Mouse (Mus musculus) thymus, postnatal 25 days (tissue): ENCODE measurements at regions not wholly inside any gene's neighbourhood (a gene's known extent, or its start where the extent isn't known, plus 50 kb on each side); places are given as distances from the start of the nearest gene placed in this dataset.
A peak's percentile ranks its signal among the peaks of the same experiment; 100 is the strongest.

ENCODE experiments used
- DNase-seq: peaks from one replicate; pipeline ENCODE4 v3.0.0; 2022

GRCm38 (mm10) chr3:143574035-143574864 lies 630.8 kb downstream of the Lmo4 start:
- DNase-seq, result no peak

DNA sequence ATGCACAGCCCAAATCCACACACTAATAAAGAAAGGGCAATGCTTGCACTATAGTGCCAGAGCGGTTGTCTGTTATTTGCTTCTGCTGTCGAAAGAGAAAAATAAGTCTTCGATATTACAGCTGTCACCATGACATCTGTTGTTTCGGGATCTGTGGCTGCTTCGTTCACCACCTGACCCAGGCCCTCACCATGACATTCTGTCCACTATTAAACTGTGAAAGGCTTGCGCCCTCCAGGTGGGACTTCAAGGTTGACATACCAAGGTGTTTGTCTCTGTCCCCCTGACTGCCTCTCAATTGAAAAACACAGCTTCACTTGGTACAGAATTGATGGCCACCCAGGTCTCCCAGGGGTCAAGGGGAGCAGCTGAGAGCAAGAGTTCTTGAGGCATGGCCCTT lies 635.1 kb downstream of the Lmo4 start:
- no peak for DNase-seq

GRCm38 (mm10) chr3:143565067-143565466 lies 640.0 kb downstream of the Lmo4 start:
- no peak for DNase-seq

- no peak for DNase-seq
Observed at GRCm38 (mm10) chr3:143542811-143543210, 661.0 kb upstream of the Pkn2 start.

DNA sequence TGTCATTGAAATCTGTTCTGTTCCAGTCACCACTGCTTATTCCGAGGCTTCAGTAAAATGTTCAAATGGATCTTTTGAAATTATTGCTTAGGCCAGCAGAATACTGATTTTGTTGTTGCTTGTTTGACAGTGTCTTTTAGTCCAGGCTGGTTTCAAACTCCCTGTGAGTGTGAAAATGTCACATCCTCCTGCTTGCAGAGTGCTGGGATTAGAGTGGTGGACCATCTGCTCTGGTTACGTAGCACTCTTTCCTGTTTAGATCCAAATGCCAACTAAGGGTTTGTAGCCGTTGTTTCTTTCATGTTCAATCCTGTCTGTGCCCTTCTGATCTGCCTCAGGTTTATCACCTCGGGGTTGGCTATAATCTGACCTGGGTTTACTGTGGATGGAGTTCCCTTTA lies 646.2 kb upstream of the Pkn2 start:
- DNase-seq, result no peak

DNA sequence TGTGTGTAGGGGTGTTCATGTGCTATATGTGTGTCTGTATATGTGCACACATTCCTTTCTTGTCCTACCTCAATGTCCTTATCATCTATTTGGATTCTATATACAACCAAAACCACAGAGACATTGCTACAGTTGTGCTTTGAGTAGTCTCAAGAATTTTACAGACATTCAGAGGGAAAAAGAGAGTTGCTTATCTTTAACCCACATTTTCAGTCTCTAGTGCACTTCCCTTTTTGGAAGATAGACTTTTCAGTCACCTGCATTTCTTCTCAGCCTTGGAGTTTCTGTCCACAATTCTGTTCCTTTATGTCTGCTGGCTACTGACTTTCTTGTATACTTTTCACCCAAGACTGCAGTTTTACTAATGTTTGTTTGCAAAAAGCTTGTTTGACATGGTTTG lies 645.5 kb upstream of the Pkn2 start:
- no peak for DNase-seq

DNA sequence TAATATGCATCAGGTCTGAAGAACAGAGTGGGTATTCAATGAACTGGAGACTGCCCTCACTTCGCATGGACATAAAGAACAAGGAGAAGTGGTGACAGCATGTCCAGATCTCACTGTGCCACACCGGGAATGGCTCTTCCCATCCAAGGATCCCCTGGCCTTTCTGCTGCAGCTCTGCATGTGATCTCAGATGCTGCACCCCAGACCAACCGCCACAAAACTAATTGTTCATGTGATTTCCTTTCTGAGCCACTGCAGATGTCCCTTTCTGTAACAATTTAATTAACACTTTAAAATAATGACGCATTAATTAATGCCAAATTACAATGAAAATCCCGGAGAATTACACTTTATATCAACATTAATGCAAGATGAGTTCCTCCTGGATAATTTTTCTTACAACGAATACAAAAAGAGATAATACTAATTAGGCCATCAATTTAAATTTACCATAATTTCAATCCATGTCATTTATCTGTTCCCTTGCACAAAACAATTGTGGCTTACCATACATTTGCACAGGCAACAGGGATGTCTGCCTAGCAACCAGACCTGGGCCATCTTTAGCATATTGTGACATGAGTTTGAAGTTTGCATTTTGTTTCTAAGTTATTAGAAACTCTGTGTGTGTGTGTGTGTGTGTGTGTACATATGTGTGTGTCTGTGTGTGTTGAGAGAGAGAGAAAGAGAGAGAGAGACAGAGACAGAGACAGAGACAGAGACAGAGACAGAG lies 630.9 kb upstream of the Pkn2 start:
- DNase-seq, result no peak

DNA sequence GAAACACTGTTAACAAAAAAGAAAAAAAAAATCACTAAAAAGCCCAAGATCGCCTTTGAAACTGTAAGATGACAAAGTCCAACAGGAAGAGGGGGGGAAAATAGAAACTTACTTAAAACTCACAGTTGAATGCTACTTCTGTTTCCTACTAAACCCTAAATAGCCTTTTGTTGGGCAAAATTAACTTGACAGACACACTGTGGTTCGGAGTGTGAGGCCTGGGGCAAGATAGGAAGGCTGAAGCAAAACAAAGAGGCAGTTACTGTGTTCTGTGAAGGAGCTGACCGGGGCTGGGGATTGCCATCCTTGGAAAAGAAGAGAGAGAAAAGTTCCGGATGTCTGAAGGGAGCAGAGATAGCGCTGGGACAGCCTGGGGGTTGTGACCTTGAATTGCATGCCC lies 627.7 kb upstream of the Pkn2 start:
- DNase-seq, result no peak

DNA sequence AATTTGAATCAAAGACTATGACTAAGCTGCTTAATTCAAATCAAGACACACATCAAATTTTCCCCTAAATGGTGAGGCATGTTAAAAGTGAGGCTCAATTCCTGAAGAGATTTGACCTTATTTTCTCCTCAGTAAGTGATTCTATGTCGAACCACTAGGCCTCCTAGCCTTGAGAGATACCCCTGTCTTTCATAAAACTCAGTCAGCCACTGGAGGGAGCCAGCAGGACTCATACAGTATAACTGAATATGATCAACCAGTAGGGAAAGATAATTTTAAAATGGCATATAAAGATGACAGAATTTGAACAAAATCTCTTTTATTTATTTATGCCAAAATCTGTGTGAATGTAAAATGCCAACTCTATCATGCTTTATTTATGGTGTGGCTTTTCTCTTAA lies 626.5 kb upstream of the Pkn2 start:
- DNase-seq, result peak; percentile 59

- no peak for DNase-seq
Observed at GRCm38 (mm10) chr3:143501017-143501416, 619.2 kb upstream of the Pkn2 start.

DNA sequence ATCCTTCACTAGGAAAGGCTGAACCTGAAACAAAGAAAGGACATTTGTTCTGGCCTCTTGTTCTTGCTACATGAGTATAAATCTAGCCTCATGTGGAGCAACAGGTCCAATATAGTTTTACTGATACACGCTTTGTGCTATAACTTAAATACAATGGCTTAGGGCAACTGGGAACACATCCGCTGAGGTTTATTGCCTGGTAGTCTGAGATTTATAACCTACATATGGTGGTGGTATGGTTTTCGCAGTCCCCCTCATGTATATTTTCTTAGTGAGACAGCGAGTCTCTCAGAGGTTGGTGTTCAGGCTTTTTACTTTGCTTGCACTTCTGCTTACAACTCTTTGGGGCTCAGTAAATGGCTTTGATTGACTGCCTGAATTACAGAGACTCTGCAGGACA lies 613.6 kb upstream of the Pkn2 start:
- DNase-seq, result no peak

DNA sequence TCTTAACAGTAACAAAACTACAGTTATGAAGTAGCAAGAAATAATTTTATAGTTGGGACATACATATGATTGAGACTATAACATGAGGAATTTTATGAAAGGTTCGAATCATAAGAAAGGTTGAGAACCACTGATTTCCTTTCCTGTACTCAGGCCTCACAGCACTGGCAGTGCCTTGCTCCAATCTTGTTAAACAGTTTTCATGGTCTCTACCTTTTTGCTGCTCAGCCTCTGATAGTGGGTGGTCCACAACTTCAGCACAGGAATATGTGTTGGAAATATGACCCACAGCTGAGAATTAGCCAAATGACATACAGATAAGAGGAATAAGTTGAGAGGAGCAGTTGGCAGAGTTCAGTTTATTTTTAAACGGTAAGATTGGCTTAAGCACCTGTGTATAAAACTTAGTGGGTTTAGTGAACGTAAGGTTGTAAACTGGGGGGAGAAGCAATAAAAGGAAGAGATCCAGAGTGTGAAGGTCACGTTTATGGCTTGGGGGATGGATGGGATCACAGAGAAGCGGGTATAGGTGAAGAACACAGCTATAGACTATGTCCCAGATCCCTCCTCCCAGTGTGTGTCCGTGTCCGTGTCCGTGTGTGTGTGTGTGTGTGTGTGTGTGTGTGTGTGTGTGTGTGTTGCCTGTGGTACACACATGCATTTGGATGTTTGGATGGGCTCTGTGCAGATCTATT lies 596.3 kb upstream of the Pkn2 start:
- no peak for DNase-seq

DNA sequence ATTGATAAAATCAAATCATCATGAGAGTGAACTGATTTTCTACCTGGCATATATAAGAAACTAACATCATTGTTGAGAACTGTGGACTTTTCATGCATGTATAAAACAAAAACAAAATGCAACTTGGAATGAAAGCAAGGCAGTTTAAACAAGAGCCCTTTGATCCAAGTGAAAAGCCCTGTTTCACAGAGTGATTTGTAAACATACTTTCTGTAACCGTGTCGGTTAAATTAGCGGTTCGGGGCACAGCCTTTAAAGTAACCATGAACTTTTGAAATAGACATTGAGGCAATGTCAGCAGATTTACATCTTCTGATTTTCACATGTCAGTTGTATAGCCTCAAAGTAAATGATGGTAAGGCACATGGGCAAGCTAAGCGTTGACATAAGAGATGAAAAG lies 593.7 kb upstream of the Pkn2 start:
- DNase-seq, result no peak

DNA sequence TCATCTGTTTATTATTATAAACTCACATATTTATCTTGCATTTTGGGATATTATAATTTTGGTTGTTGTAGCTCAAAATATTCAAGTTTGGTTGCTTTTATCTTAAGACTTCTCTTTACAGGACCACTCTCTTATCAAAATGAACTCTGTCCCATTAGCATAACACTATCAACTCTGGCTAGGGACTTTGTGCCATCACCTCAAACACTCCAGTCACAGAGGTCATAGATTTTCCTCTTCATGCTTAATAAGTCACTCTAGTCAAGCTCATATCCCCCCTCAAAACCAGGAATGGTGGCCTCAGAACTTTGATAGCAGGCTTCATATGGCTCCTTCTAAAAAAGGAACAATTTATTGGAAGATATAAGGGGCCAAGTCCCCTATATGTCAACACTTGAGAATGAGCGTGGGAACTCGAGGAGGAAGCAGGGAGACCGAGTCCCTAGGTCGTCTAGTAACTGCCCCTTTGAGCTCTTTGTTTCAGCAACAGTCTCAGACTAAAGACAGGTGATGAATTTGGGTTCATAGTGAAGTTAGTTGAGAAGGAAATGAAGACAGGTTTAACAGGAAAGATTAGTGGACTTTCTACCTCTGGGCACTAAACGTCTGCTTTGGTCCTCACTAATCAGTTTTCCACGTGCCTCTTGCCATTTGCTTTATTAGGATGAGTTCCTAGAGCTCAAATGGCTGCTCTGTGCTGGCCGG lies 565.4 kb upstream of the Pkn2 start:
- DNase-seq, result no peak

DNA sequence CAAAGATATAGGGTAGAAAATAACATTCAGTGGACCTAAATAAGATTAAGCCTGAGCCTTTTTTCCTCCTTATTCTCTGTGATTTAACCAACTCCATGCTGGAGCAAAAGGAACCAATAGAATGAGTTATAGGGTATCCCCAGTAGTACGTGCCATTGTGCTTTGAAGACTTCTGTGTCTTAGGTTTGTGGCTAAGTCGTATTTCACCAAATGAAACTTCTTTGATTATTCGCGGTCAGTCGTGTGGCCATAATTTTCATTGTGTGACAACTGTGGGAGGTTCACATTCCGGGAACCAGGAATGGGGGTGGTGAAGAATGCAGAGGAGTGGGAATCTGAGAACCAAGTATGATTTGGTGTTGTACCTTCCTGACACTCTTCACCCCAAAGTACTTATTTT lies 535.6 kb upstream of the Pkn2 start:
- DNase-seq, result no peak

GRCm38 (mm10) chr3:143411655-143412054 lies 529.9 kb upstream of the Pkn2 start:
- no peak for DNase-seq

- DNase-seq, result no peak
Observed at GRCm38 (mm10) chr3:143398966-143399365, 517.2 kb upstream of the Pkn2 start.

DNA sequence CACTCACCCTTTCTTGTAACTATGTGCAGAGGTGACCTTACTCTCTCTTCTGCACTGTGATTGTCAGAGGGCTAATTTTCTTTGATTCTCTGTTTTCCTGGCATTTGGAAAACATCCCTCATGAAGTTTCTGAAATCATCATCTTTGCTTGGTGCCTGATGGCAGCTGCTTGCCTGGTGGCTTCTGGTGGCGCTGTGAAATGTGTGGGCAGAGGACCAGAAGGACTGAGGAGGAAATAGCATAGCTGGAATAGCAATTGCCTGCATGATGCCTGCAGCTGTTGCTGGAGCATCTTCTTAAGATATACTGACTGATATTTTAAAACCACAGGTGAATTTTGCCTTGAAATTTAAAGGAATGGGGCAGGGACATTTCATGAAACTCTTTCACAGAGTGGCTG lies 502.6 kb upstream of the Pkn2 start:
- no peak for DNase-seq

DNA sequence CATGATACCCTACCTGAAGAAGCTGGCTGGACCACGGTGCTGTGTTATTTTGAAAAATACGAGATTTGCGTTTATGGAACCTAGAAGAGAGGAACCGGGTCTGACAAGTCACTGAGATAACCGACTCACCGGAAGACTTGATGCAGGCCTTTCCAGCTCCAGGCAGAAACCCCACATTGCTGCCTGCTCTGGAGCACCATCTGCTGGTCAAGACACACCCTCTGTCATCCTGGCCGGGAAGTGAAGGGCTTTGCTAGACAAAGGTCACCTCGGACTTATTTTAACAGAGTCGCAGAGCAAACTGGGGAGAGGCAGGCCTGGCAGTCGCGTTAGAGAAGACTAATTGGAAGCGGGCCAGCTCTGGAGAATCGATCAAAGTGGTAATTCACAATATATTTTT lies 497.4 kb upstream of the Pkn2 start:
- peak; percentile 74 for DNase-seq

DNA sequence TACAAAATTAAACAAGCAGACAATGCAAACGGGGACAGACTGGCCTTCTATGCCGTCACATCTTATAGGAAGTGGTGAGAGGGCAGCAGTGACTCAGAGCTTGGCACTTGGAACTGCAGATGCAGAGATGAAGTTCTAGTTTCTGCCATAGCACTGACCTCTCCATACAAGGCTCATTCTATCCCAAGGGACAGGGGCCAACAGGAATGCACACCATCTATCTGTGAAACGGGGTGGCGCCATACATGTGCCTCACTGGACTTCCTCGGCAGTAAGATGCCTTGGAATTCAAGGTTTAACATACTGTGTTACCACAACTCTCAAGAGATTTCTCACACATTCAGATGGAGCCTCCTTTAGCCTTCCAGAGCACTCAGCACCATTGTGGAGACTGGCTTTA lies 495.6 kb upstream of the Pkn2 start:
- no peak for DNase-seq

DNA sequence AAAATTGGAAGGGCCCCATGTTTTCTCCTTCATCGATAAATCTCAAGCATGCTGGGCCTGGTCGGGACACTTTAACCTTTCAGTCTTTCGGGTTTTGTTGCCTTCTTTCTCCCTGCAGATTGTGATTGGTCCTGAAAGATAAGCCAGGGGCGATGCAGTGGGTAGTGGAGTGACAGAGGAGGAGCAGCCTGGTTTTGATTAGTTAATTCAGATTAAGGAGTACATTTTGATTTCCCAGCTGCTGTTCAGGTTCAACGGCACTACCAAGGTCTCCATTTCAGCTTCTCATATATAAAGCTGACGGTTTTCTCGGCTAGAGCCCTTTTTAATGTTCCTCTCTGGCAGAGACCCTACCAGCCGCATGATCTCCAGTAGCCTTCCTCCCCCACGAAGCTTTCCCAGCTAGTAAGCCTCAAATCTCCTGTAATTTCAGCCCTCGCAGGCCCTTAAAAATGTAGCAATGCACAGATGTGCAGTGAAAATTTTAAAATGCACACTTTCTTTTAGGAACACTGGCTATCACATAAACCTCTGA lies 493.8 kb upstream of the Pkn2 start:
- no peak for DNase-seq

DNA sequence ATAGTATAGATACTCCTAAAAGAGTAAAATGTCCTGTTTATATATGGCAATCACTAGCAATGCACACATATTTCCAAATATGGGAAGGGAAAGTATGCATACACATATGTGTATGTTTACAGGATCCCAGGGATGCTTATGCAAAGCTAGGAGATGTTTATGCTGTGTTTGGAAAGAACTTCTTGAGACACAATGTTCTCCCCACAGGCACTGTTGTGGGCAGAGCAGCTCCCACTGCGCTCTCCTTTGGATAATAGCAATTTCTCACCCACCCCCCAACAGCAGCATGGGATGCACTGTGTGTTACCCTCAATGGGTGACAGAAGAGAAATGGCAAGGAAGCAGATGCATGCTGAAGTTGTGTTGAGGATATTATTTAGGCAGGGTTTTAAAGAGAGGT lies 491.7 kb upstream of the Pkn2 start:
- DNase-seq, result no peak

DNA sequence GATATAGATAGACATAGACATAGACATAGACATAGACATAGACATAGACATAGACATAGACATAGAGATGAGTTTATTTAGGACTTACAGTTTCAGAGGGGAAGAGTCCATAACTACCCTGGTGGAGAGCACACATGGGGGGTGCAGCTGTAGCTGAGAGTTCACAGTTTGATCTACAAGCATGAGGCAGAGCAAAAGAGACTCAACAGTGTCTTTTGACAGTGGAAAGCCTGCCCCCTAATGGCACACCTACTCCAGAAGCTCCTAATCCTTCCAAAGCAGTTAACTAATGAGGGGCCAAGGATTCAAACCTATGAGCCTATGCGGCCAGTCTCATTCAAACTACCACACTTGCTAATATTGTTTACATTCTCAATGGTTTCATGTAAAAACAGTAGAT lies 487.2 kb upstream of the Pkn2 start:
- DNase-seq, result no peak
